Mouse (Mus musculus): ENCODE data around the gene Krtap9-3.

- no peak for TF ChIP-seq CTCF (IDR thresholded peaks at IDR 0.05; ENCODE audit: control insufficient read depth, insufficient read depth, low read length)
- TF ChIP-seq POLR2A (IDR thresholded peaks at IDR 0.05; ENCODE audit: borderline replicate concordance, control insufficient read depth, low read depth, low read length), result no peak
Observed at GRCm38 (mm10) chr11:99556753-99557152, 41.2 kb downstream of the Krtap9-3 start, which contains the start of gene Krtap3-2.
